Mouse (Mus musculus) erythroblast, embryonic 14.5 days (primary cell): ENCODE measurements around the gene Ercc1.

Experiments used
- GATA1 ChIP-seq: IDR thresholded peaks from 2 replicates; pipeline ENCODE4 v1.6.1; 2012; ENCODE audit warnings: low read length, inconsistent platforms, mixed read lengths
- TAL1 ChIP-seq: IDR thresholded peaks from 3 replicates; pipeline ENCODE4 v1.6.1; 2012; ENCODE audit warnings: low read length, inconsistent platforms, mixed read lengths

GRCm38 (mm10) chr7:19327128-19327527, 17.4 kb upstream of the Ercc1 start:
- TF ChIP-seq TAL1 (no peak), GATA1 (0 out of 2 replicates have a peak, but pooled peaks have one; percentile 44)
